Mouse (Mus musculus) midbrain, postnatal 0 days (tissue): Measurements from ENCODE around the gene Clic1. TPM values are rescaled to one million over a fixed set of nuclear protein-coding genes. Genes with fewer than 3 reads are reported as not detected.
A peak's percentile ranks its signal among the peaks of the same experiment; 100 is the strongest.
"Not testable (repeated sequence)": the region's sequence is repeated elsewhere in the genome, so short reads cannot be mapped to it uniquely, and the experiment has no call there.

Source experiments
- ATAC-seq: fragments of 200-750 bp; cut with Nextera tagmentation; 2 replicates; pipeline ENCODE4 v1.8.0; 2017; ENCODE audit warnings: moderate number of reproducible peaks, mild to moderate bottlenecking, moderate TSS enrichment, moderate library complexity; ENCODE audit not compliant: low FRiP score
- DNase-seq: peaks from one replicate; pipeline ENCODE4 v3.0.0-alpha.2; 2015; ENCODE audit warnings: low spot score
- H3K27ac ChIP-seq: fragments of 300-500 bp; sonication (generic); 2 replicates; pipeline ENCODE4 v1.5.1; 2014; ENCODE audit warnings: low read depth, mild to moderate bottlenecking, low read length, mixed read lengths
- H3K27me3 ChIP-seq: fragments of 300-500 bp; sonication (generic); 2 replicates; pipeline ENCODE4 v1.6.1; 2014; ENCODE audit warnings: low read length, control low read depth, mixed read lengths; ENCODE audit not compliant: insufficient read depth
- H3K36me3 ChIP-seq: fragments of 300-500 bp; sonication (generic); 2 replicates; pipeline ENCODE4 v1.6.1; 2014; ENCODE audit warnings: low read length, control low read depth, mixed read lengths; ENCODE audit not compliant: insufficient read depth
- H3K4me1 ChIP-seq: fragments of 300-500 bp; sonication (generic); 2 replicates; pipeline ENCODE4 v1.6.1; 2014; ENCODE audit warnings: mild to moderate bottlenecking, control low read depth, antibody characterized with exemption, low read length, mixed read lengths; ENCODE audit not compliant: insufficient read depth
- H3K4me2 ChIP-seq: fragments of 300-500 bp; sonication (generic); 2 replicates; pipeline ENCODE4 v1.6.1; 2014; ENCODE audit warnings: low read depth, mild to moderate bottlenecking, low read length, mixed read lengths; ENCODE audit not compliant: poor library complexity, severe bottlenecking
- H3K4me3 ChIP-seq: fragments of 300-500 bp; sonication (generic); 2 replicates; pipeline ENCODE4 v1.5.1; 2014; ENCODE audit warnings: low read depth, mild to moderate bottlenecking, low read length, moderate library complexity
- H3K9ac ChIP-seq: fragments of 300-500 bp; sonication (generic); replicated peaks from 2 replicates; pipeline ENCODE4 v1.6.1; 2014; ENCODE audit warnings: mild to moderate bottlenecking, low read length, moderate library complexity, mixed read lengths; ENCODE audit not compliant: poor library complexity, severe bottlenecking
- H3K9me3 ChIP-seq: fragments of 300-500 bp; sonication (generic); 2 replicates; pipeline ENCODE4 v1.6.1; 2016; ENCODE audit warnings: low read length, control low read depth
- CTCF ChIP-seq: IDR thresholded peaks from 2 replicates; pipeline ENCODE4 v1.5.1; 2016; ENCODE audit warnings: antibody characterized with exemption, mild to moderate bottlenecking
- WGBS: fragments of 180-500 bp; shearing (Covaris S2); extraction: QIAGEN DNeasy Blood & Tissue Kit; methylation state at CpG from one replicate; pipeline ENCODE4 v1.1.7; 2014; 5-methylcytosine and 5-hydroxymethylcytosine counted together
- polyA plus RNA-seq: library from polyadenylated mRNA; unstranded; fragments of >200 nt; fragmentation: Nextera tagmentation; extraction: Ambion mirVana; gene quantifications from 2 replicates; pipeline ENCODE4 v1.2.1, GENCODE M21; 2015
- total RNA-seq: library from RNA; depleted of rRNA; stranded (reverse); fragments of >200 nt; gene quantifications from 2 replicates; pipeline ENCODE4 v1.2.3, GENCODE M21; 2014

Gene Clic1
- total and polyA plus RNA-seq, 2 experiments from 2014 or later: 33.4 to 41.9 TPM

GRCm38 (mm10) chr17:35004075-35004717 is 45.6 kb upstream of the Clic1 start:
- DNase-seq: no peak
- Histone ChIP-seq H3K4me2 (no peak overlapping the region), H3K4me3 (no peak overlapping the region), H3K4me1 (peaks cover 6% of the 10 kb centered on the region), H3K9me3 (no peaks in the 10 kb centered on the region), H3K9ac (no peak overlapping the region), H3K27ac (no peak overlapping the region), H3K36me3 (peaks cover 21% of the 10 kb centered on the region), H3K27me3 (no peaks in the 10 kb centered on the region)
- WGBS: 95% methylated on average over 17 of the region's 17 CpGs
- no peak for TF ChIP-seq CTCF
- no peak for ATAC-seq

- H3K36me3 ChIP-seq: peaks cover 25% of the 10 kb centered on the region
- H3K4me1 ChIP-seq: peaks cover 6% of the 10 kb centered on the region
- TF ChIP-seq CTCF: no peak
- 93% methylated on average over 10 of the region's 10 CpGs for WGBS
- DNase-seq (no peak), ATAC-seq (no peak)
- no peak overlapping the region for H3K4me3 ChIP-seq
- no peaks in the 10 kb centered on the region for H3K9me3 ChIP-seq
- H3K4me2 ChIP-seq: no peak overlapping the region
- H3K27ac ChIP-seq: no peak overlapping the region
- H3K27me3 ChIP-seq: no peaks in the 10 kb centered on the region
- no peak overlapping the region for H3K9ac ChIP-seq
These were observed 44.6 kb upstream of the Clic1 start for GRCm38 (mm10) chr17:35005158-35005557.

GRCm38 (mm10) chr17:35005902-35006301 is 43.9 kb upstream of the Clic1 start:
- not testable (repeated sequence) for ATAC-seq, H3K4me2 ChIP-seq, H3K4me1 ChIP-seq, H3K27ac ChIP-seq, DNase-seq, H3K27me3 ChIP-seq, H3K9ac ChIP-seq, H3K4me3 ChIP-seq, H3K9me3 ChIP-seq
- peaks cover 32% of the 10 kb centered on the region for H3K36me3 ChIP-seq
- WGBS: 96% methylated on average over 4 of the region's 5 CpGs

GRCm38 (mm10) chr17:35007387-35007991 is 42.3 kb upstream of the Clic1 start:
- Histone ChIP-seq H3K27ac (no peak overlapping the region), H3K4me3 (no peak overlapping the region), H3K27me3 (no peaks in the 10 kb centered on the region), H3K4me2 (no peak overlapping the region), H3K9me3 (no peaks in the 10 kb centered on the region), H3K4me1 (peaks cover 3% of the 10 kb centered on the region), H3K36me3 (peaks cover 48% of the 10 kb centered on the region), H3K9ac (no peak overlapping the region)
- no peak for DNase-seq
- 95% methylated on average over 7 of the region's 7 CpGs for WGBS
- ATAC-seq: no peak
- TF ChIP-seq CTCF: peak; percentile 34; the same call in 1 of the 2 replicates

DNA sequence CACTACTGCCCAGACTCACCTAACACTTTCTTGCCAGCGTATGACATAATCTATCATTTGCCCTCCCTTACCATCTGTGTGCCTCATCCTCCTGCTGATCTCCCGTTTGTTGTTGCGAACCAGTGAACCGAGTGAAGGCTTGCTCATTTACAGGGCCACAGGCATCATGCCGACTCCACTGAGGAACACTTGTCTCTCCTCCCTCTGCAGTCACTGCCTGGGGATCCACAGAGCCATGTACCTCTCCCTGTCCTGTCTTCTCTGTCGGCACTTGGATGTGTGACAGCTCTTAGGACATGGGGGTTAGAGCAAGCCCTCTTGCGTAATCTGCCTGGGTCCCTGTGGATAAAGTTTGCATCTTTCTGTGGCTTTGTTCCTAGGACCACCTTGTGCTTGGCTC is 40.2 kb upstream of the Clic1 start:
- Histone ChIP-seq H3K4me1 (no peaks in the 10 kb centered on the region), H3K9me3 (no peaks in the 10 kb centered on the region), H3K4me2 (no peak overlapping the region), H3K27me3 (no peaks in the 10 kb centered on the region), H3K27ac (no peak overlapping the region), H3K9ac (no peak overlapping the region), H3K4me3 (no peak overlapping the region), H3K36me3 (peaks cover 66% of the 10 kb centered on the region)
- DNase-seq (no peak), ATAC-seq (no peak)
- 85% methylated on average over 7 of the region's 7 CpGs for WGBS
- no peak for TF ChIP-seq CTCF

- no peak overlapping the region for H3K4me3 ChIP-seq
- H3K4me1 ChIP-seq: no peaks in the 10 kb centered on the region
- no peak for DNase-seq
- ATAC-seq: no peak
- H3K9me3 ChIP-seq: no peaks in the 10 kb centered on the region
- TF ChIP-seq CTCF: no peak
- WGBS: 92% methylated on average over 8 of the region's 8 CpGs
- H3K36me3 ChIP-seq: peaks cover 71% of the 10 kb centered on the region
- H3K27me3 ChIP-seq: no peaks in the 10 kb centered on the region
- H3K27ac ChIP-seq: no peak overlapping the region
- no peak overlapping the region for H3K4me2 ChIP-seq
- H3K9ac ChIP-seq: no peak overlapping the region
These were observed 38.3 kb upstream of the Clic1 start for GRCm38 (mm10) chr17:35011440-35011839.
